Mouse (Mus musculus) bone marrow macrophage, adult 2 months (primary cell): ENCODE measurements around the gene H3f3b.

ENCODE experiments used
- CTCF ChIP-seq: IDR thresholded peaks from 2 replicates; pipeline ENCODE4 v1.5.1; 2012; ENCODE audit warnings: low read depth, mild to moderate bottlenecking, low read length, moderate library complexity
- POLR2A ChIP-seq: IDR thresholded peaks from 2 replicates; pipeline ENCODE4 v1.6.1; 2012; ENCODE audit warnings: mild to moderate bottlenecking, low read depth, low read length, borderline replicate concordance

DNA sequence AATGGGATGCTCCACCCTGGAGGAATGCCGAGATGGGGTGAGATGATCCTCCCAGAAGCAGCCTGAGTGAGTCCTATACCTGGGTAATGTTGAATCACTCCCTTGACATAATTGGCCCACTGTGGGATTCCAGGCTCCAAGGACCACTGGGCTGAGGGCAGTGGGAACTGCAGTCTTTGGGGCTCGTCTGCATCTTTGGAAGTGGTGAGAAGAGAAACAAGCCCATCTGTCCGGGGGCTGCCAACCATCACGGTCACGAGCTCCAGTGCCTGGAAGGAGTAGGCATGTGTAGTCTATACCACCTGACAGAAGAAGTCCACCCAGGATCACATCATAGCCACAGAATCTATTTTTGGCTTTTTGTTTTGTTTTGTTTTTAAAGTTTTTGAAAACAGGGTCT, 16.8 kb downstream of the H3f3b start:
- no peak for TF ChIP-seq POLR2A
- no peak for TF ChIP-seq CTCF
